Mouse (Mus musculus): ENCODE measurements around the gene Tjp2.

- TF ChIP-seq GATA1 (IDR thresholded peaks at IDR 0.05; ENCODE audit: low read length) (no peak), TAL1 (IDR thresholded peaks at IDR 0.05; ENCODE audit: low read length) (no peak)
Measured at GRCm38 (mm10) chr19:24241799-24242546, 17.1 kb upstream of the Tjp2 start.
